In genomic region chr8:123628968-123629755, GRCm38 (mm10) we compare ENCODE assay signal across 8 mouse cellular contexts. TPM values are rescaled to one million over a fixed set of nuclear protein-coding genes. Genes with fewer than 3 reads are reported as not detected.
DNase-seq lines count a peak whose midpoint lies in the region; ATAC-seq and TF ChIP-seq lines count a peak whose summit lies in the region.

No protein-coding gene starts in this region.

- no peaks in the 10 kb centered on the region for H3K36me3 ChIP-seq in heart, embryonic 14.5 days (ENCODE audit: control insufficient read depth, insufficient read depth, low read length)
- no peaks in the 10 kb centered on the region for H3K36me3 ChIP-seq in liver, embryonic 14.5 days (replicated peaks; ENCODE audit: control insufficient read depth, insufficient read depth, low read depth)

- peak overlapping the region; percentile 65 for H3K4me2 ChIP-seq in heart, embryonic 14.5 days (ENCODE audit: low read length)
- H3K4me2 ChIP-seq in liver, embryonic 14.5 days (ENCODE audit: low read depth), result peak overlapping the region; percentile 44

- TF ChIP-seq EP300 in liver, embryonic 14.5 days (IDR thresholded peaks at IDR 0.05; ENCODE audit: low read depth), result no peak

- peak; percentile 87 for TF ChIP-seq CTCF in liver, embryonic 14.5 days (IDR thresholded peaks at IDR 0.05; ENCODE audit: low read depth)

- DNase-seq in ES-CJ7 (ENCODE audit: low read depth, low spot score), result peak; percentile 86
- peak; percentile 65 for DNase-seq in fibroblast of lung, adult 2 months (ENCODE audit: low read depth)
- DNase-seq in kidney, postnatal 10 days, result peak; percentile 84
- DNase-seq in liver, embryonic 14.5 days (ENCODE audit: low read depth in 3 of 3, low spot score in 3 of 3), result peak in 1 of 3 experiments; percentile 17
- peak; percentile 90 for DNase-seq in neural tube, embryonic 10.5 days (ENCODE audit: extremely low spot score, low spot score)
- DNase-seq in thymus, postnatal 14 days, result peak; percentile 55

- peak overlapping the region; percentile 34 for H3K4me3 ChIP-seq in brown adipose tissue, adult 24 weeks (ENCODE audit: insufficient read depth, low read depth, low read length)
- peak overlapping the region; percentile 18 to 25 for H3K4me3 ChIP-seq in heart, embryonic 14.5 days (ENCODE audit: control insufficient read depth in 1 of 2, insufficient read depth in 1 of 2, low read depth in 1 of 2, low read length in 2 of 2)
- no peak overlapping the region; a peak in 1 of 4 replicates for H3K4me3 ChIP-seq in liver, embryonic 14.5 days (ENCODE audit: insufficient read depth in 1 of 2, low read depth in 2 of 2, low read length in 2 of 2)

- peak overlapping the region; percentile 26; the same call in 1 of the 2 replicates for H3K9ac ChIP-seq in heart, embryonic 14.5 days (ENCODE audit: low read length)
- no peak overlapping the region for H3K9ac ChIP-seq in liver, embryonic 14.5 days (replicated peaks)

- no peak for ATAC-seq in heart, embryonic 14.5 days (ENCODE audit: insufficient number of reproducible peaks, insufficient read depth, low FRiP score, low read depth)
- no peak for ATAC-seq in liver, embryonic 14.5 days (ENCODE audit: insufficient read depth)

- no peaks in the 10 kb centered on the region for H3K9me3 ChIP-seq in heart, embryonic 14.5 days (ENCODE audit: control insufficient read depth, low read length)
- H3K9me3 ChIP-seq in liver, embryonic 14.5 days (ENCODE audit: control insufficient read depth, low read length), result no peaks in the 10 kb centered on the region

- WGBS in heart, embryonic 14.5 days, result 5% methylated on average over 19 of the region's 19 CpGs
- WGBS in liver, embryonic 14.5 days (ENCODE audit: insufficient replicate concordance), result 8% methylated on average over 19 of the region's 19 CpGs

- no peaks in the 10 kb centered on the region for H3K4me1 ChIP-seq in brown adipose tissue, adult 24 weeks (ENCODE audit: control insufficient read depth, insufficient read depth, insufficient read length, low read length)
- H3K4me1 ChIP-seq in heart, embryonic 14.5 days (ENCODE audit: control insufficient read depth in 2 of 2, insufficient read depth in 2 of 2, low read length in 2 of 2), result peaks cover 4 to 21% of the 10 kb centered on the region in 2 experiments
- H3K4me1 ChIP-seq in liver, embryonic 14.5 days (replicated peaks; ENCODE audit: control insufficient read depth in 2 of 2, insufficient read depth in 2 of 2, low read length in 1 of 2), result peaks cover 0 to 10% of the 10 kb centered on the region in 2 experiments; a peak in 2 of 4 replicates

- H3K27ac ChIP-seq in brown adipose tissue, adult 24 weeks (replicated peaks; ENCODE audit: low read depth, low read length), result no peak overlapping the region
- no peak overlapping the region; a peak in 1 of 4 replicates for H3K27ac ChIP-seq in heart, embryonic 14.5 days (replicated peaks in 1 of 2; ENCODE audit: control insufficient read depth in 1 of 2, insufficient read depth in 1 of 2, low read depth in 2 of 2, low read length in 2 of 2)
- H3K27ac ChIP-seq in liver, embryonic 14.5 days, result no peak overlapping the region

- H3K27me3 ChIP-seq in heart, embryonic 14.5 days (ENCODE audit: control insufficient read depth, insufficient read depth, low read length), result peaks cover 25% of the 10 kb centered on the region
- peaks cover 11% of the 10 kb centered on the region for H3K27me3 ChIP-seq in liver, embryonic 14.5 days (ENCODE audit: control insufficient read depth, insufficient read depth, low read length)

RNA-seq across cellular contexts. Expression of gene Rhou, which starts 24.6 kb away (rescaled TPM):
- polyA plus RNA-seq in brown adipose tissue, adult 24 weeks (2012; ENCODE audit: insufficient read depth, insufficient read length, missing spikeins), result 14.6 and 17.3 TPM in 2 replicates
- 10.0 and 11.4 TPM in 2 replicates for polyA plus RNA-seq in heart, embryonic 14.5 days (2014; fragmentation: Nextera tagmentation; extraction: Ambion mirVana)
- polyA plus RNA-seq in liver, embryonic 14.5 days (2012; rRNA removed), result 1.6 and 2.7 TPM in 2 replicates
- polyA plus RNA-seq in liver, embryonic 14.5 days (2014; fragmentation: Nextera tagmentation; extraction: Ambion mirVana), result 0.96 and 1.2 TPM in 2 replicates

Comparison
In these comparisons a context has a peak if more than half of its experiments do, and no peak if none do; other contexts are left out.
1. H3K4me3 ChIP-seq: peak in brown adipose tissue, adult 24 weeks (single experiment) and heart, embryonic 14.5 days (2 of 2); none in liver, embryonic 14.5 days (0 of 2).